Mouse (Mus musculus): ENCODE results near the gene Shb.

GRCm38 (mm10) chr4:45459375-45459774, 72.9 kb downstream of the Shb start:
- TF ChIP-seq EP300 (optimal IDR thresholded peaks at IDR 0.05): no peak
- TF ChIP-seq CTCF (IDR thresholded peaks at IDR 0.05; ENCODE audit: low read depth): no peak

Measured in stomach, postnatal 0 days (tissue).